Mouse (Mus musculus) thymus, postnatal 14 days (tissue): ENCODE results near the gene Scel.

Experiments
- DNase-seq: peaks from one replicate; pipeline ENCODE4 v3.0.0; 2021

Gene Scel

DNA sequence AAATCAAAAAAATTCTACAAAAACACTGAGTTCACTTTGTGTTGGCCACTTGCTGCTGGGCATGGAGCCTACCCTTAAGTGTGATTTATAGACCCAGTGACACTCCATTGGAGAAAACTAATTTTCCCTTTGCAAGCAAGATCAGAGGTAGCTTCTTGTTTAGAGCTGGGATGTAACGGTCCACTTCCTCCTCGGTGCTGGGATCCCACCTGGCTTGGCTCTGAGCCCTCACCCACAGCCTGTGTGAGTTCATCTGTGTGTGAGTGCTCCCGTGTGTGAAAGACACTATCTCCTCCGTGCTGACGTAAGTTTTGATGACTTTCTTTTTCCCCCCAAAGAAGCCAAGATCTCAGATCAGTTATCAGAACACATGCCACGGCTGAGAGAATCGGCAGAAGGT lies 62.7 kb downstream of the Scel start:
- no peak for DNase-seq

DNA sequence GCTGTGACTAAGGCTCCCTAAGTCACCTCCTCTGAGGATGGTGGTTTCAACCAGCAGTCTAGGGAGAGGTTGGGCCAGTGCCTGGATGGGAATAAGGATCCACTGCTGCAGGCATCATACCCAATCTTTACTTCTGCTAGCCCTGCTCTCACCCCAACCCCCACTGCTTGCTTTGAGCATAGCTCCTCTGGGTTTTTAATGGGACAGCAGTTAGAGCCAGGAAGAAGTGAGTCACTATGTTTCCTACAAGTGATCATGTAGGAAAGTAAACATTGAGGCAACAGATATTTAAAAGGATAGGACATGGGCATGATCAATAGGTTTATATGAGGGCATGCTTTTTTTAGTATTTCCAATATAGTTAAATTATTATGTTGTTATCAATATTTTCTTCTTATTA lies 63.9 kb downstream of the Scel start:
- no peak for DNase-seq

DNA sequence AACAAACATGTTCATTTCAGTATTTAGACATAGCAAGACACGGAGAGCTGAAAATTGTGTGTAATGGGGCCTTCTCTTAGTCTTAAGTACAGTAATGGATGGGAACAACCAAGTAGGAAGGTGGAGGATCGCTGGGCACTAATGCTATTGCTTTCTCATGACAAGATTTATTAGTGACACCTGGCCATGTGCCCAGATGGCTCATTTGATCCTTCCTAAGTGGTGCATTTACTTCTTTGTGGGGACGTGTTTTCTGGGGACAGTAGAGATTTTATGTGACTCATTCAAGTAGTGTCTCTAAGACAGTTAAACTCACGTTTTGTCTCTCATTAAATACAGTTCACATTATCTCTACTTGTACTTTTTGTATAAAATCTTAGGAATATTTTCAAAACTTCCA lies 73.5 kb downstream of the Scel start:
- no peak for DNase-seq

DNA sequence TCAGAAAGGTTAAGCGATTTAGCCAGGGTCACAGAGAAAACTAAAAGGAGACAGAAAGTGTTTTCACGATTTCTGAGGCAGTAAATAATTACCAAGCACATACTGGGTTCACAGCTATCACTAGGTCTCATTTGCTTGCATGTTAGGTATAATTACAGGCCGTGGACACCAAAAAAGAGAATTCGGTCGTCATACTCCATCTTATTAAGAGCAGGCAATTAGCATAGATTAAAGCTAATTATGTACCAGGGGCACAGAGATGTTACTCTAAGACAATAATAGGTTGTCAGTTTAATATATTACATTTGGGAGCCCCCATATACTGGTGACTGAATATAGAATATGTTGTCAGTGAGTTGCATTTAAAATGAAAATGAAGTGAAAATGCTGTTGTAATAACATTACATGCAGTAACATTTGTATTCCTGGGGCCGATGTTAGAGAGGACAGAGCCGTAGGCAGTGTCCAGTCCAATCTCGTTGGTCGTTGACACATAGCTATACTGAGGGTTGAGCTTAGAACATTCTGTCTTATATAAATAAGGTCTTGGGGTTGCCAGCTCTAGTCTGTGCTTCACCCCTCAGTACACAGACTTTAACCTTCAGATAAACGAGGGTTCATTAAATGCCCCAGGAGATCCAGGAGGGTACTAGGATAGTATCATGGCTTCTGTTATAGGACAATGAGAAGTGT lies 74.2 kb downstream of the Scel start:
- no peak for DNase-seq

DNA sequence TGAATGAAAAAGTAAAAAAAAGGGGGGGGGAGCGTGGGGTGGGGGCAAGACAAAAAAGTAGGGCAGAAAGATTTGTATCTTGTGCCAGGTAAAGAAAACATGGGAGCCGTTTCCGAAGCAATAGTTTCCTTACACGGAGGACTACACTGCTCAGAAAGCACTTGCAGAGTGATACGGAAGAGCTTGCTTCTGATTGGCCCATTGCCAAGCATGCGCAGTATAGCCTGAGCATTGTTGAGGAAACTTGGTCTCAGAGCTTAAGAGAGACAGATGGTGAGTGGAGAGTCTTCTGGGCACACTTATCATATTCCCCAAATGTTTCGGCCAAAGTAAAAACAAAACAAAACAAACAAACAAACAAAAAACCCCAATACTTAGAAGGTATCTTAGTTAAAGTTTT lies 76.7 kb downstream of the Scel start:
- DNase-seq = no peak

DNA sequence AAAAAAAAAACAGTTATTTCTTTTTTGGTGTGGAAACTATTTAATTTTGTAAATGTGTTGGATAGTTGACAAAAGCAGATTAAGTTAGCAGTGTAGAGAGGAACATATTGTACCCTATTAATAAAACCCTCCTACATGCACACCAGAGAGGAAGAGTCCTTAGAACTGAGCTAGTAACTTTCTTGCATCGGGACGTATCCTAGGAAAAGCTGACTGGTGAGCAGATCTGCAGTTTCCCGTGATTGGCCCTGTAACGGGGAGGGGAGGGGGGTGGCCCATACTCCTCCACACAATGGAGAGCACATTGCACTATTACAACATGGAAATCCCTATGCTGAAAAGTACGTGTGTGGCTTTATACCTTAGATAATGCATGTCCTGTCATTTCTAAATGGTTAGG lies 82.7 kb downstream of the Scel start:
- DNase-seq = no peak

DNA sequence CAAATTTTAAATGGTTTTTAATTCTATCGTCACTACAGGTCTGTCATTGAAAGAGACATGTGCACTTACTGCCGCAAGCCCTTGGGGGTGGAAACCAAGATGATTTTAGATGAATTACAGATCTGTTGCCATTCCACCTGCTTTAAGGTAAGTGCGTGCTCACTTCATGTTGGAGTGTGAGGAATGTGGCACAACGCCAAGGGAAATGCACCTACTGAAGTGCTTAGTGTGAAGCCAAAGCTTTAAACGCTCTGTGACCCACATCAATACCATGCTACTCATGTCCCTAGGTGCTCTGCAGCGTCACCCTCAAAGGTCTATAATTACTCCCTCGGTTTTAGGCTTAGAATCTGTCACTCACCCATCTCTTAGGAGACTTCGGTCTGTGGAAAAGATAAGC lies 94.9 kb downstream of the Scel start:
- DNase-seq = no peak

DNA sequence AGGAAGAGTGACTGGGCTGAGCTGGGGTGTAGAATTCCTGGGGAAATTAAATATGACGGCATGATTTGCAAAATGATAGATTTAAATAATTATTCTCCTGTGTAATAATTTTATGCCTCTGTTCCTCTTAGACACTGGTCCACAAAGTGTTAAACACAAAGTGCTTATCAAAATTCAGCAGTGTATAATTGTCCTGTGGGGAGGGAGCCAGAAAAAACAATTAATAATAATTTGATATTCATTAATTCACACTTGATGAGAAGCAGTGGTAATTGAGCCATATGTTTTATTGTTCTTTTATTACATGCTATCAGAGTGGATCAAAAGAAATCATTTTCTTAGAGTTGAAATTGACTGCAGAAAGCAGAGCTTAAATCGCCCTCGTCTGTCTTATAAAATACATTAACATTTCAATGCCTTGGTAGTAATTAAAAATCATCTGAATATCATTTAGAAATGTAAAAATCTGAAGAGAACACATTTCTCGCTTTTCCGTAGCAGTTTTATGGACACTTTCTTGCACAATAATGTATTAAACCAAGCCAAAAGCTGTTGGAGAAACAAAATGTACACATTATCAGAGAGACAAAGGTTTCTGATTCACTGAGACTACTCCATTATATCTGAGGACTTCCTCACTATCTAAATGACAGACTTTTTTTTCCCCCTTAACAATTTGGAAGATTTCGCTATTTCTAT lies 100.6 kb downstream of the Scel start:
- no peak for DNase-seq

DNA sequence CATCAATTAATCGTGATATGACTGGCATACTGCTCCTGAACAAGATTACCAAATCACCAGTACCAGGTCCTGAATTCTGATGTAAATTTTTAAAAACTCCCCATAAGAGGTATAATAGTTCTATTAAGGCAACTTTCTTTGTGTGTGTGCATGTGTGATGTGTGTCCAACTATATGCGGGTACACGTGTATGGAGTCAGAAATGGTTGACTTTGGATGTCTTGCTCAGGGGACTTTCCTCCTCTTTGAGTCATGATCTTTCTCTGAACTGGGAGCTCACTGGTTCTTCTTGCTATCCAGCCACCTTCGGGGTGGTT lies 101.1 kb downstream of the Scel start:
- DNase-seq = no peak

DNA sequence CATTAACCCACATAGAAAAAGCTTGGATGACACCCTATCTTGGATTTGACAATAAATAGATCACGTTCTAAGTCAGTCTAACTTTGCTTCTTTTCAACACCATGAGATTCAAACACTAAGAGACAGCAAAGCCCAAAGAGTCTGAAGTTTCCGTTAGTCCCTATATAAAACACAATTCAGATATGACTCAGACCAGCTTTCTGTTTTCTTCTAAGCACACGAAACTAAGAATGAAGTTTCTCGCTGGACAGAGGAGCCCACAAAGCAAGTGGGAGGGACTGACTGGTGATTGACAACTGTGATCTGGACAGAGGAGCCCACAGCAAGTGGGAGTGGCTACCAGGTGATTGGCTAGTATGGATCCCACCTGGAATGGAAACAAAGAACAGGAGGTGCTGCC lies 106.6 kb downstream of the Scel start:
- DNase-seq = no peak

DNA sequence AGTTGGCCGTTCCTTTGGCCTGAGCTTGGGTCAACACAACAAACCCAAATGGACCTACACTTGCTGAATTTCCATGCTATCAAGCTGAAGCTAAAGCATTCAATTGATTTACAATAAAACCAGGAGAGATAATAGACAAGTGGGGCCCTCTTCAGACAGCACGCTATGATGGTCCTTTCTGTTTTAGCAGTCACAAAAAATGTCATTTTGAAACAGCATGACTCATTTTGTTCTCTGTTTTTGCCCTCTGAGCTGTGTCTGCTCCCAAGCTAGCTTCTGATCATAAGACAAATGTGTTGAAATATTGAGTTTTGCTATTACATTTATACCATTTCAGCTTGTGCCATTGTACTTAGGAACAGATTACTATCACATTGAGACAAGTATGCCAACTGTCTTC lies 108.1 kb downstream of the Scel start:
- DNase-seq = no peak

DNA sequence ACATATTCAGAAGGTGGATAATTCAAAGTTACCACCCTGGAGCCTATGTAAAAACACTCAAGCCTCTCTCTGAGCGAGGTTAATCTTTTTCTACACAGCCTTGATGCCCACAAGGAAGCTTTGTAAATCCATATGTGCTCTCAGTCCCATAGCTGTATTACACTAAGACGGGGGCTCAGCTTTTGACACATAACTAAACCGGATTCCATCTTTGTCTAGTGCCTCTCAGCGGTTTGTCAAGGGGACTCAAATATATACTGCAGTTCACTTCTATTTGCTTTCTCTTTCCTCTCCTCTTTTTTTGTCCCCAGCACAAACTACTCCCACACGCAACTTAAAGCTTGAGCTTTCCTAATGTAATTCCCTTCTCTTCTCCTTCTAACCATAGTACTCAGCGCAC lies 113.0 kb downstream of the Scel start:
- DNase-seq = no peak

DNA sequence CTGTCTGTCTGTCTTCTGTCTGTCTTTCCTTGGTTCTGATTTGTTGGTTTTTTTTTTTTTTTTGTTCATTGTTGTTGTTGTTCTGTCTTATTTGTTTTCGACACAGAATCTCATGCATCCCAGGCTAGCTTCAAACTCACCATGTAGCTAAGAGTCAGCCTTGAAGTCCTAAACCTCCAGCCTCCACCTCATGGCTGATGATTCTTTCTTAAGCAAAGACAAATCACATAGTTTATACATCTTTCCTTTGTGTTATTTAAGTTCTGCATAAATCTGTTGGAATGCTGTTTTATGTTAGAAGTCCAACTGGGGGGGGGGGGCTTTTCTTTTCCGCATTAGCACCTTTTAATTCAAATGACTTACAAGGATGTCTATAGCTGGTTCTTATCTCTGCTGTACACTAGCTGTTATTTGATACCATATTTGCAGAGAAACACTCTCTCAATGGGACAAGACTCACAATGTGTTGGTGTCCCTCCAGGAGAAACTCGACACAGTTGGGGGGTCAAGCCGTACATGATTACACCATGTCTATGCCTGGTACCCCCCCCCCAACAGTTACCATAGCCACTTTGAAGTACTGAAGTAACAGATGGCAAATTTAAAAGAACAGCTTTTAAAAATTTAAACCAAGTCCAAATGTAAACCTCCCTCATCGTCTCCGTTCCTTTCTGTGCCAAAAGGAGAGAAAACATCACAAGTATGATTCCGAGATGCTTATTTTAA lies 116.7 kb downstream of the Scel start:
- DNase-seq = no peak

DNA sequence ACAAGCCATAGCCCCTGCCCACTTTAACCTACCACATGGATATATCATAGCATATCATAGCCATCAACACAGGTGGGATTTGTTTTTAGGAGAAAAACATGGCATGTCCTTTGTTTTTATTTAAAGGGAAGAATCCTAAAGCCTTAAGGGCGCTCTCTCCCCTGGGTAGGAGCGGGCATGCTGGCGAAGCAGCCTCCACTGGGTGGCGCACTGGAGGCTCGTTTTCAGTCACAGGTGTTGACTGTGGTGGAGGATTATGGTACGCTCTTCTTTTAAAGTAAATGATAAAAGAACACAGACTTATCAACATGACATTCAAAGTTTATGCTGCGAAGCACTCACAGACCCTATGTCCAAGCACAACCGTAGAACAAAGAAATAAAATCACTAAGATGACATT lies 117.4 kb downstream of the Scel start:
- peak; percentile 79 for DNase-seq

DNA sequence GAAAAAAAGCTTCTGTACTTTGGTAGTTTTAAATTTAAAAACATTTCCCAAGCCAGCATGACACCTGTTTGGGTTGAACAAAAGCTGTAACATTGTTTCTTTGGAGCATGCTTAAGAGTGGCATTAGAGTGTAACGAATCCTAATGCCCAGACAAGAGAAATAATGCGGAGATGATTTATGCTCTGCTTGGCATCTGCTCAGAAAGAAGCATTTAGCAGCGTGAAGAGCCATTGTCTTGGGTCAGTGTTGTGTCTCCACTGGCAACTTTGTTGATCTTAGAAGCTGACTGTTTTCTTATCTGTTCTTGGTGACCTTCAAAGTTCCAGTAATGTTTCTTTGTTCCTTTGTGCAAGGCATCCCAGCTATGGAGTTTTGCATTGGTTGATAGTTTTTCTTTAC lies 130.8 kb downstream of the Scel start:
- DNase-seq = no peak

DNA sequence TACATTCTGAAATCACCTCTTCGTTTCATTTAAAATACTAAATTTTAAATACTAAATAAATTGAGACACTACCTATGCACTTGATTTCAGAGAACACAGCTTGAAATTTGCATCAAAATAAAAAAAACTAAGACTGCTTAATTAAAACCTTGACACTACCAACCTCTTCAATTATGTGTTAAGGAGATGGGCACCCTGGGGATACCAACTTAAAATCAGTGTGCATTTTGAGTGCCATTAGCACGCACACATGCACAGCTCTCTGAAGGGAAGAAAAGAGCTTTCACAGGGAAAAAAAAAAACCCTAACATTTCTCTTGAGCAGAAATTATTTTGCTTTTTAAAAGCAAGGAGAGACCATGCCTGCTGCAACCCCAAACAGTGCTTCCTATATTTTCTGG lies 134.8 kb downstream of the Scel start:
- DNase-seq = no peak

DNA sequence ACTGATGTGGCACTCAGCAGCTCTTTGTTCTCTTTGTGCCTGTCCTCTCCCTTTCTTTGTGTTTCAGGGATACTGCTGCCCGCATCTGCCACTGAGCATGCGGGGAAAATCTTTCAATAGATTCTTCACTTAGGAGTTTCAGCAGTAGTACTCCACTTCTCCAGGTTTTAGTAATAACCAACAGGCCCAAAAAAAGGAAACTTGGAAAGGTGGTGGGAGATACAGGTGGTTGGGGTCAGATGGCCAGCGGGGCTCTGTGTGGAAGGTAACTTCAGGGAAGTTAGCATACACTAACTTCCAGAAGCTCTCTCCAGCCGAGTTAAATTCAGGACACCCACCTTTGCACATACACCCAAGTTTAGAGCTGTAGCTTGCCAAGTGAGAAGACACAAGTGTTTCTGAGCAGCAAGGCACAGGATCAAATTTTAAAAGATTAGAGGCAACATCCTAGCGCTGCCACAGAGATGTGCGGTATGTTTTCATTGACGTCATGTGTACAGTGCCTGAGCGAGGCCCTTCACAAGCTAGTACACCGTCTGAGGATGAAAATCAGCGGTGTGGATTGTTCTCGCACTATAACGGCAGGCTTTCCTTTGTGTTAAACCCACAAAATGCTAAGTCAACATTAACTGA lies 135.6 kb downstream of the Scel start:
- DNase-seq = peak; percentile 18

DNA sequence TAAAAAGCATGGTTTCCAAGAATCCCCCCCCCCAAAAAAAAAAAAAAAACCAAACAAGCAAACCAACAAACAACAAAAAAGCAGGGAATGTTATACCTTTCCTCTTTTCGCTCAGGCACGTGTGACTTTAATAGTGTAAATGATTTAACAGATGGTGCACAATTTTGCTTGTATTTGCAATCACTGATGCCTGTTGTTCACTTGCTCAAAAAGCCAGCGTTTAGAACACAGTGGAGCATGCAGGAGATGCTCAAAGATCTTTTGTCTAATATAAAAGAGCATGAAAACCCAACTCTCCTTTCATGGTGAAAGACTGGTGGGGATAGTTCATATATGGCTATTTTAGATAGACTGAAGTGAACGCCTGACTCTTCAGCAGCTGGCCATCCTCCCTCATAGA lies 136.2 kb downstream of the Scel start:
- DNase-seq = no peak

DNA sequence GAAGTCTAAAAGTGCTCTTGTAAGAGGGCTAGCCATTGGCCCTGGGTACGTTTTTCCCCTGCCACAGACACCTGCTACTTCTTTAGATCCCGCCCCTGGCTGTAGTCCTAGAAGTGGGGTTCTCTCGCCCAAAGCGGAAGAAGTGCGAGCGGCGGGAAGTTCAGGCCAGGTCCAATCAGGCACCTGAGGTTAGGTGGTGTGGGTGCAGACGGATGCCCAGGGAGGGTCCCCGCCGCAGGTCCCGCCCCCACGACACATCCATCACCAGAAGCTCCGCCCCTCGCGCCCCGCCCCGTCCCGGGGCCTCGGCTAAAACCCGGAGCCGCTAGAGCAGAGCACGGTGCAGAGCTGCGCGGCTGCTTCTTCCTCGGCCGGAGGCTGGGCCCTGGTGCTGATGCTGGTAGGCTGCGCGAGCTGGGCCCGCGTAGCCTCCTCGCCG lies 136.8 kb downstream of the Scel start, which contains the start of gene Slain1:
TSS of gene Slain1 (plus strand) at position 333 of the 439 bp plus-strand sequence.
- DNase-seq = peak; percentile 99

DNA sequence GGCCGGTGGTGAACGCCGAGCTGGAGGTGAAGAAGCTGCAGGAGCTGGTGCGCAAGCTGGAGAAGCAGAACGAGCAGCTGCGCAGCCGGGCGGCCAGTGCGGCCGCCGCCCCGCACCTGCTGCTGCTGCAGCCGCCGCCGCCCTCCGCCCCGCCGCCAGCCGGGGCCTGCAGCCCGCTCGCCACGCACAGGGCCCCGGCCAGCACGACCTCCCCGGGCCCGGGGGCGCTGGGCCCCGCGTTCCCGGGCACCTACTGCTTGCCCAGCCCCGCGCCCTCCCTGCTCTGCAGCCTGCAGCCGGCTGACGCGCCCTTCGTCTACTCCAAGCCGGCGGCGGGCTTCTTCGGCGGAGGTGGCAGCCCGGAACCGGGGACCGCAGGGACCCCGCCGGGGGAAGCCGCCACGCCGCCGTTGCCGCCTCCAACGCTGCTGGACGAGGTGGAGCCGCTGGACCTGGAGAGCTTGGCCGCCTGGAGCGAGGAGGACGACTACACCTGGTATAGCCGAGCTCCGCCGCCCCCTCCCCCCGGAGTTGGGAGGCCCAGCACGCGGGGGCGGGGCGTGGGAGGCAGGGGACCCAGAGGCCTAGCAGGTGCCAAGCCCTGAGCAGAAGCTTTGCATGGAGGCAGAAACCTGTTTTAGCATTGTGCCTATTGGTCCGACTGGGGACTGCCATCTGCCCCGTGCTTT lies 137.4 kb downstream of the Scel start:
- peak; percentile 93 for DNase-seq

DNA sequence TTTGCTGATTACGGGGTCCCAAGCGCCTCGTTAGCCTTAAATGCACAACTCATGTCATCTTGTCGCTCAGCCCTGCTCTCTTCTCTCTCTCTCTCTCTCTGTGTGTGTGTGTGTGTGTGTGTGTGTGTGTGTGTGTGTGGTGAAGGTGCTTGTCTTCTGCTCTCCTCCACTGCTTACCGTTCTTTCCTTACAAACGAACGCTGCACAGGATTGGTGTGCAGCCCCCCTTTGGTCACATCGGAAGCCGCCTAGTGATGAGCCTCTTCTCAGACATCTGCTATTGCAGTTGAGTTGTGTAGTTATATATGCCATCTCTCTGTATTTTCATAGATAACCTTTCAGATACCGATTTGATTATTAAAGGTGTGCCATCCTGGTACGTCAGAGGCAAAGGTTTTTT lies 138.0 kb downstream of the Scel start:
- peak; percentile 68 for DNase-seq

DNA sequence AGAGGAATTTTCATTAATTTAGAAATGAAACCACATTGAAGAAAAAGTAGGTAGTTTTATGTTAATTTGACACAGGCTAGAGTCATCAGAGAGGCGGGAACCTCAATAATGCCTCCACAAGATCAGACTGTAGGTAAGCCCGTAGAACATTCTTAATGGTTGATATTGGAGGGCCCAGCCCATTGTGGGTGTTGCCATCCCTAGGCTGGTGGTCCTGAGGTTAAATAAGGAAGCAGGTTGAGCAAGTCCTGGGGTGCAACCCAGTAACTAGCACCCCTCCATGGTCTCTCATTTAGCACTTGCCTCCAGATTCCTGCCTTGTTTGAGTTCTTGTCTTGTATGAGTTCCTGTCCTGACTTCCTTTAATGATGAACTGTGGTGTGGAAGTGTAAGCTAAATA lies 138.4 kb downstream of the Scel start:
- DNase-seq = no peak

DNA sequence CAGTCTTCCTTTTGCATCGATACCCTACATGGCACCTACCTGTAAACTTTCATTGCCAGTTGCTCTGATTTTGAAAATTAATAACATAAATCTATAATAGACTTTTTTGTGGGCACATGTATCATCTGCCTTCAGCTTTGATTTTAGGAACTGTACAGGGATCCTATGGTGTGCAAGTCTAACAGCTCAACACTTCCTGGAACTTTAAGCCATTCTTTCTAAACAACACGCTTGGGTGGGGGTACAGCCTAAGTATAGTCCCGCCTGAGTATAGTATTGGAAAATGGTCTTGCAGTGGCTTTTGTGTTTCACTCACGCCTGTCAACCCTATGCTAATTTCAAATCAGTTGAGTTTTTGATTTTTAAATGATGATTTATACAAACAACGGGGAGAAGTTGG lies 139.4 kb downstream of the Scel start:
- peak; percentile 1 for DNase-seq
